Mouse (Mus musculus) bone marrow macrophage, adult 2 months (primary cell): ENCODE data around the gene Mthfd2. TPM values are rescaled to one million over a fixed set of nuclear protein-coding genes. Genes with fewer than 3 reads are reported as not detected.
A peak's percentile ranks its signal among the peaks of the same experiment; 100 is the strongest.
"Not testable (repeated sequence)": the region's sequence is repeated elsewhere in the genome, so short reads cannot be mapped to it uniquely, and the experiment has no call there.

ENCODE experiments used
- H3K27ac ChIP-seq: 2 replicates; pipeline ENCODE4 v1.5.1; 2012; ENCODE audit warnings: low read depth, low read length; ENCODE audit not compliant: insufficient read depth
- H3K4me1 ChIP-seq: 2 replicates; pipeline ENCODE4 v1.6.1; 2012; ENCODE audit warnings: low read length; ENCODE audit not compliant: control insufficient read depth, insufficient read depth
- H3K4me3 ChIP-seq: 2 replicates; pipeline ENCODE4 v1.5.1; 2012; ENCODE audit warnings: mild to moderate bottlenecking, low read length, moderate library complexity; ENCODE audit not compliant: insufficient read depth
- CTCF ChIP-seq: IDR thresholded peaks from 2 replicates; pipeline ENCODE4 v1.5.1; 2012; ENCODE audit warnings: low read depth, mild to moderate bottlenecking, low read length, moderate library complexity
- POLR2A ChIP-seq: IDR thresholded peaks from 2 replicates; pipeline ENCODE4 v1.6.1; 2012; ENCODE audit warnings: mild to moderate bottlenecking, low read depth, low read length, borderline replicate concordance
- polyA plus RNA-seq: library from polyadenylated mRNA; stranded (reverse); fragments of >200 nt; gene quantifications from 2 replicates; pipeline ENCODE4 v1.2.4, GENCODE M21; 2012; ENCODE audit not compliant: missing spikeins, insufficient read depth, insufficient read length

Gene Mthfd2
- polyA plus RNA-seq, 1 experiment = 21.1 TPM

DNA sequence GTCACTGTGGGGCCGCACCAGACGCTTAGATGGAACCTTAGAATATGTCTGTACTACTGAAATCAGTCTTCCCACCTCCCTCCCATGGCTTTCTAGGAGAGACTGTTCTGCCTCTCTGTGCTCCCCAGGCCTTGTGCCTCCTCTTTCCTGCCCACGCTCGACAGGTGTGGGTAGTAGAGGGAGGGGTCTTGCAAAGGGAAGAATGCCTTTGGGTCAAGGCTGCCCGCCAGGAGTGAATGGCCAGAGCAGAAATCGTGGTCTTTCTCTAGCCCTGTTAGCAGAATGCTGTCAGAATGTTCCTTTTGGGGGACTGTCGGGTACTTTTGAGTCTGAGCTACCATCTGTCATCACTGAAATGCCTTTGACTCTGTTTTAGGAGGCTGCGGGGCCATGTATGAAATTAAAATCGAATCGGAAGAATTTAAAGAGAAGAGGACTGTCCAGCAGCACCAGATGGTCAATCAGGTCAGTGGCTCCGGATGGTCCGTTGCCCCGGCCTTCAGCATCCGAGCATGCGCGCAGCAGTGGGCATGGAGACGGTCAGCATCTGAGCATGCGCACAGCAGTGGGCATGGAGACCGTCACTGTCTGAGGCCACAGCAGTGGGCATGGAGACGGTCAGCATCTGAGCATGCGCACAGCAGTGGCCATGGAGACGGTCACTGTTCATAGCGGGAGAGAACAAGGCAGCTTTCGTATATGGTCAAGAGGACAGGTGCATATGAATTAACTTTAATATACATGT, 27.1 kb upstream of the Mthfd2 start:
- H3K4me3 ChIP-seq = no peak overlapping the region
- no peak for TF ChIP-seq CTCF
- TF ChIP-seq POLR2A = no peak
- peaks cover 3% of the 10 kb centered on the region for H3K4me1 ChIP-seq
- H3K27ac ChIP-seq = no peak overlapping the region

DNA sequence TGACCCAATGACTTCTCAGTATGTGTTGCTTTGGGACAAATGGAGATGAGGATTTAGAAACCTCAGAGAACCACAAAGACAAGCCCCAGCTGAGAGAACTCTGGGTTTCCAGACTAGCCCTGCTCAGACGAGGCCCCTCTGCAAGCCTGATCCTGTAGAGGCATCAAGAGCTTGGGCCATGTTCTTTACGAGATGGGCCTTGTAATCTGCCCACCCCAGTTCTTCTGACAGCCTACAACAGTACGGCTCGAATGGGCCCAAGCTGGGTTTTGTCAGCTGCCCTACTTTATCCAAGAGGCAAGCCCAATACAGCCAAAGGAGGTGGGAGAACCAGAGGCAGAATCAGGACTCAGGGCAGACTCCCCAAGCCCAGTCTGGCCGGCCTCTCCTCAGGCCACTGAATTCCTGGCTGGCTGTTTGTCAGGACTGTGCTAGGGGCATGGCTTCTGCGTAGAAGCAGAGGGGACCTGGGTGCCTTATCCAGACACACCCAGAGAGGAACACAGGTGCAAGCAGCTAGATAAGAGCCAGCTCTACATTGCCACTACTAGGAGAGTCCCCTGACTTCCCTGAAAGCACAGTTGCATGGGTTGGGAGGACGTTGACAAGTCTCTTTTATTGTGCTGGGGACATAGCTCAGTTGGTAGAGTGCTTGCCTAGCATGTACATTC, 25.9 kb upstream of the Mthfd2 start:
- Histone ChIP-seq H3K27ac (no peak overlapping the region), H3K4me3 (no peak overlapping the region), H3K4me1 (peaks cover 6% of the 10 kb centered on the region)
- no peak for TF ChIP-seq CTCF

DNA sequence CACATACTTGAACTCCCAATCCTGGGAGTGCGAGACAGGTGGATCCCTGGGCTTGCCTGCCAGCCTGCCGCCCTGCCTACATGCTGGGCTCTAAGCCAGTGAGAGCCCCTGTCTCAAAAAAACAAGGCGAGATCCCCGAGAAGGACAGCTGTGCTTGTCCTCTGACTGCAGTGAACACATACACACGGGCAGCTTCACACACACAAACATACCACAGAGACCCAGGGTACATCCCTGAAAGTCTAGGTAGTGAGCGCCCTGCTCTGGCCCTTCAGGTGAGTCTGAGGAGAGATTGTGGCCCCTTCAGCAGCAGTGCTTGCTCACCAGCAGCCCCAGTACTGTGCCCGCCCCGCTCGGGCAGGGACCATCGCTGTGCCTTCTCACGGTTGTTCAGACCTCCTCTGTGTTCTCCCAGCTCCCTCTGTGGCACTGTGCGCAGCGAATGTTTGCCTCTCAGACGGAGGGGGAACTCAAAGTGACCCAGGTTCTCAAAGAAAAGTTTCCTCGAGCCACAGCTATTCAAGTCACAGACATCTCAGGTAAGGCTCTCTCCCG, 25.2 kb upstream of the Mthfd2 start:
- Histone ChIP-seq H3K27ac (no peak overlapping the region), H3K4me1 (peaks cover 6% of the 10 kb centered on the region), H3K4me3 (no peak overlapping the region)
- TF ChIP-seq POLR2A (no peak), CTCF (no peak)

DNA sequence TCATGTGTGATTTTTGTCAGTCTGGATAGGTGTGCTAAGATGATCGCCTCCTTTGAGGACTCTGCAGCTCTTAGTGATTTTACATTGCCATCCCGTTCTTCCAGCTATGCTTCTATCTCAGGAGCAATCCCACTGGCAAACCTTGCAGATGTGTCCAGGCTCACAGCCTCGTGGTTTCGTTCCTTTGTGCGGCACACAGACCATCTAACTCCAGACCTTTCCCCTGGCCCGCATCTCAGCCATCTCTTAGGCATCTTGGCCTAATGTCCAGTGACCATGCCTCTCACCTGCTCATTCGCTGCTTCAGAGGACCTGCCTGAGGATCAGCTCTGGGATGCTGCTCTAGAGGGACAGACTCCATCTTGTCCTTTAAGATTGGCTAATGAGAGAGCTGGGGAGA, 24.5 kb upstream of the Mthfd2 start:
- H3K27ac ChIP-seq = no peak overlapping the region
- peaks cover 6% of the 10 kb centered on the region for H3K4me1 ChIP-seq
- peak overlapping the region; percentile 76 for H3K4me3 ChIP-seq
- no peak for TF ChIP-seq POLR2A
- TF ChIP-seq CTCF = no peak

DNA sequence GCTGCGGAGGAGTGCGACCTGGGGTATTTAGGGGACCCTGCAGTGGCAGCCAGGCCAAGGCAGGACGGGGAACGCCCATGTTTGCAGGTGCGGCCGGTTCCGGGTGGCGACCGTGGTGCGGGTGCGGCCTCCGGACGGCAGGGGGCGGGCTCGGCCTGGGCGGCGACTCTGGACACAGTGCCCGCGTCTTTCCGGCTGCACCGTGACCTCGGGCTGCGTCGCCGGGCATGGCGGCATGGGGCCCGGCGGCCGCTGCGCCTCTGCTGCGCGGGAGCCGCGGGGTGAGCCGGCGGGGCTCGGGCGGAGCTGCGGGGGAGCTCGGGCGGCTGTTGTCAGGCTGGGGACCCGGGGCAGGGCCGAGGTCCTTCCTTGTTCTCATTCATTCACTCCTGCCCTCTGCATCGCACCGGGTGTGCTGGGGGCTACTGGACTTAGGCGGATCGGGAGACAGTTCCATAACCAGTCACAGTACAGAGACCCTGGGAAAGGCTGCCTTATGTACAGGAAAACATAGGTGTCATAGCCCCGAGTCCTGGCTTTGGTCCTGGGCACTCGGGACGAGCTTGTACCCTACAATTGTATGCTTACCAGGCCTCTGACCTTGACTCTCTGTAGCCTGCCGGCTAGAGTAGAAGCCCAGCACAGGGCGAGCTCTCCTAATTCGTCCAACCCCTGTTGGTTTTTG, 23.7 kb upstream of the Mthfd2 start:
- no peak; the same call in 1 of the 2 replicates for TF ChIP-seq POLR2A
- no peak for TF ChIP-seq CTCF
- H3K4me1 ChIP-seq = peaks cover 6% of the 10 kb centered on the region
- H3K27ac ChIP-seq = no peak overlapping the region

DNA sequence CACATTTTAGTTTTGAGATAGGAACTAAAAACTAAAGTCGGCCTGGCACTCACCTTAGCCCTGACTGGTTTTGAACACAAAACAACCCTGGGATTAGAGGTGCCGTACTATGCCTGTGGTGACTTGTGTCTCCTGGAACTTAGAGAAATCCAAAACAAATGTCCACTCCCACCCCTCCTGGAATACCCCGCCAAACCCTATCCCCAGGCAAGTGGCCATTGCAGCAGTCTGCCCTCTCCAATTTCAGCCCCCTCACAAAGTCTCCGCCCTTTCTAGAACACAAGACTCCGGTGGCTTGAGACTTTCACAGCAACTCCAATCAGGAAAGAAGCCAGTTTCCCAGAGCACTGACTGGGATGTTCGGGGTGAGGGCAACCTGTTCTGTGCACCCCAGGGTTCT, 23.2 kb upstream of the Mthfd2 start, which contains the start of gene Bola3:
Bola3 (plus strand) TSS at position 275 of the 400 bp plus-strand sequence.
- Histone ChIP-seq H3K4me3 (peak within 1 kb of the TSS; percentile 76), H3K4me1 (peaks cover 6% of the 10 kb centered on the region), H3K27ac (no peak within 1 kb of the TSS)
- no peak for TF ChIP-seq CTCF
- no peak for TF ChIP-seq POLR2A

More for the DNA sequence above, 23.7 kb upstream of the Mthfd2 start:
- H3K4me3 ChIP-seq = peak overlapping the region; percentile 76

DNA sequence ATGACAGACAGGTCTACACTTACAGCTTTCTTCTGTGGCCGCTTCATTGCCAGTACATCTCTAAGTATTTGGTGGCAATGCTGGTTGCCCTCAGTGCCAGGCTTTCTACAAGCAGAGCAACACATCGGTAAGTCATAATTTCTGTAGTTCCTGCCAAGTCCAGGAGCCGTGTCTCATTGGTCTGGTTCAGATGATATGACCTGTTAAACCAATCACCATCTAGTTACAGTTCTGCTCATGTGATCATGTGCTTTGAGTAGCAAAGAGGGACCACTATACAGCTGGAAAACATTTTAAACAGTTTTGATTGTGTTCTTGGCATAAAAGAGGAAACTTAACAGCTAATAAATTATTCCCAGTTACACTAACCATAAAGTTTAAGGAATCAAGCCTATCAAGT, 22.2 kb upstream of the Mthfd2 start:
- TF ChIP-seq POLR2A (no peak), CTCF (no peak)
- Histone ChIP-seq H3K27ac (no peak overlapping the region), H3K4me3 (no peak overlapping the region), H3K4me1 (peaks cover 6% of the 10 kb centered on the region)

DNA sequence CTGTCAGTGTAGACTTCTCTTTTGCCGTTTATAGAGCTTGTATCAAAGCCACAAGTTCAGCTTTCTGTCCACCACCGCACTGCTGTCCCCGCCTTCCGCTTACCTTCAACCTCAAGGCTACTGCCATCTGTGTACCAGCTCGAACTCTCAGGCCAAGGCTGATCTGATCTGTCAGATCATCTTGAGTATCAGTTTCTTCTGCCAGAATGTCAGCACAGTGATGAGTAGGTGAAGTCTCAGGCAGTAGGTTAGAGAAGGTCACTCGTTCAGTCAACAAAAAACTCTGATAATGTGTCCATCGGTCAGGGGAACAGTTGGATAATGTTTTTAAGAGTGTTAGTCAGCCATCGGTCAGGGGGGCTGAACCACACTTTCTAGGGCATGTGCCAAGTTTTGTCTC, 19.6 kb upstream of the Mthfd2 start:
- not testable (repeated sequence) for H3K4me1 ChIP-seq, H3K27ac ChIP-seq, H3K4me3 ChIP-seq

DNA sequence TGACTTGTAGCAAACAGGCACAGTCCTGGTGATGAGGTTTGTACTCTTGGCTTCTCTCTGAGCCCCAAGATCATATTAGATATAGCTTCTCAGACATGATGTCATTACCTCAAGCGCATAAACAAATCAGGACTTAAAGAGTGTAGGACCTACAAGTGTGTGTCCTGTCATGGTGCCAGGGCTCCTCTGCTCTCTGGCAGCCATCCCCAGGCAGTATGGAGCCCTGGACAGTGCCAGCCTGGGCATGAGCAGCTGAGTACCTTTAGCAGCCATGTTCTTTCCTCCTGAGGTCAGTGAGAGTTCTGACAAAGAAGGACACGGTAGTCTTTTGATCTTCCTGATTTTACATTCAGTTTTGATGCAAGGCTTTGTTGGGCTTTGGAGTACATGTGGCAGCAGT, 17.2 kb upstream of the Mthfd2 start:
- Histone ChIP-seq H3K4me1 (peaks cover 3% of the 10 kb centered on the region; the same call in 1 of the 2 replicates), H3K27ac (no peak overlapping the region), H3K4me3 (no peak overlapping the region)
- no peak for TF ChIP-seq CTCF
- TF ChIP-seq POLR2A = no peak

DNA sequence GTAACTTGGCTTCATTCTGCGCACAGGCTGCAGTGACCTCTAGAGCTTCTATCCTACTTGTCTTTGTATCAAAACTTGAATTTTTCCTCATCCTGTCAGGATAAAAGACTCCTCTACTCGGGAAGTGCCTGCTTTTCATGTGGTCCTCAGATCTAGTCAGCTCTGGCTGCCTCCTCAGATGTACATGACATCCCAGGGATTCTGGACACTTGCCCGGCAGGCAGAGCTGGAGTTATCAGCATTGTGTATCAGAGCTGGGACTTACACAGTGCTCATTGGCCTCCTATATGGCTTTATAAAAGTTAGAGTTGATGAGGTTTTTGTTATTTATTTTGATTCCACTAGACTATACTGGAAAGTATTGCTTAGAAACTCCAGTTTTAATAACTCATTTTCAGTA, 15.7 kb upstream of the Mthfd2 start:
- H3K4me3 ChIP-seq = no peak overlapping the region
- no peak overlapping the region for H3K27ac ChIP-seq
- no peak for TF ChIP-seq CTCF
- TF ChIP-seq POLR2A = no peak
- H3K4me1 ChIP-seq = no peaks in the 10 kb centered on the region
